Mouse (Mus musculus) midbrain, postnatal 0 days (tissue): Measurements from ENCODE around the gene Mafg. TPM values are rescaled to one million over a fixed set of nuclear protein-coding genes. Genes with fewer than 3 reads are reported as not detected.

Experiments used
- ATAC-seq: fragments of 200-750 bp; cut with Nextera tagmentation; 2 replicates; pipeline ENCODE4 v1.8.0; 2017; ENCODE audit warnings: moderate number of reproducible peaks, mild to moderate bottlenecking, moderate TSS enrichment, moderate library complexity; ENCODE audit not compliant: low FRiP score
- DNase-seq: peaks from one replicate; pipeline ENCODE4 v3.0.0-alpha.2; 2015; ENCODE audit warnings: low spot score
- H3K27ac ChIP-seq: fragments of 300-500 bp; sonication (generic); 2 replicates; pipeline ENCODE4 v1.5.1; 2014; ENCODE audit warnings: low read depth, mild to moderate bottlenecking, low read length, mixed read lengths
- H3K27me3 ChIP-seq: fragments of 300-500 bp; sonication (generic); 2 replicates; pipeline ENCODE4 v1.6.1; 2014; ENCODE audit warnings: low read length, control low read depth, mixed read lengths; ENCODE audit not compliant: insufficient read depth
- H3K36me3 ChIP-seq: fragments of 300-500 bp; sonication (generic); 2 replicates; pipeline ENCODE4 v1.6.1; 2014; ENCODE audit warnings: low read length, control low read depth, mixed read lengths; ENCODE audit not compliant: insufficient read depth
- H3K4me1 ChIP-seq: fragments of 300-500 bp; sonication (generic); 2 replicates; pipeline ENCODE4 v1.6.1; 2014; ENCODE audit warnings: mild to moderate bottlenecking, control low read depth, antibody characterized with exemption, low read length, mixed read lengths; ENCODE audit not compliant: insufficient read depth
- H3K4me2 ChIP-seq: fragments of 300-500 bp; sonication (generic); 2 replicates; pipeline ENCODE4 v1.6.1; 2014; ENCODE audit warnings: low read depth, mild to moderate bottlenecking, low read length, mixed read lengths; ENCODE audit not compliant: poor library complexity, severe bottlenecking
- H3K4me3 ChIP-seq: fragments of 300-500 bp; sonication (generic); 2 replicates; pipeline ENCODE4 v1.5.1; 2014; ENCODE audit warnings: low read depth, mild to moderate bottlenecking, low read length, moderate library complexity
- H3K9ac ChIP-seq: fragments of 300-500 bp; sonication (generic); replicated peaks from 2 replicates; pipeline ENCODE4 v1.6.1; 2014; ENCODE audit warnings: mild to moderate bottlenecking, low read length, moderate library complexity, mixed read lengths; ENCODE audit not compliant: poor library complexity, severe bottlenecking
- H3K9me3 ChIP-seq: fragments of 300-500 bp; sonication (generic); 2 replicates; pipeline ENCODE4 v1.6.1; 2016; ENCODE audit warnings: low read length, control low read depth
- CTCF ChIP-seq: IDR thresholded peaks from 2 replicates; pipeline ENCODE4 v1.5.1; 2016; ENCODE audit warnings: antibody characterized with exemption, mild to moderate bottlenecking
- WGBS: fragments of 180-500 bp; shearing (Covaris S2); extraction: QIAGEN DNeasy Blood & Tissue Kit; methylation state at CpG from one replicate; pipeline ENCODE4 v1.1.7; 2014; 5-methylcytosine and 5-hydroxymethylcytosine counted together
- polyA plus RNA-seq: library from polyadenylated mRNA; unstranded; fragments of >200 nt; fragmentation: Nextera tagmentation; extraction: Ambion mirVana; gene quantifications from 2 replicates; pipeline ENCODE4 v1.2.1, GENCODE M21; 2015
- total RNA-seq: library from RNA; depleted of rRNA; stranded (reverse); fragments of >200 nt; gene quantifications from 2 replicates; pipeline ENCODE4 v1.2.3, GENCODE M21; 2014

Mafg gene
- total and polyA plus RNA-seq, 2 experiments from 2014 or later = 41.7 to 42.1 TPM

DNA sequence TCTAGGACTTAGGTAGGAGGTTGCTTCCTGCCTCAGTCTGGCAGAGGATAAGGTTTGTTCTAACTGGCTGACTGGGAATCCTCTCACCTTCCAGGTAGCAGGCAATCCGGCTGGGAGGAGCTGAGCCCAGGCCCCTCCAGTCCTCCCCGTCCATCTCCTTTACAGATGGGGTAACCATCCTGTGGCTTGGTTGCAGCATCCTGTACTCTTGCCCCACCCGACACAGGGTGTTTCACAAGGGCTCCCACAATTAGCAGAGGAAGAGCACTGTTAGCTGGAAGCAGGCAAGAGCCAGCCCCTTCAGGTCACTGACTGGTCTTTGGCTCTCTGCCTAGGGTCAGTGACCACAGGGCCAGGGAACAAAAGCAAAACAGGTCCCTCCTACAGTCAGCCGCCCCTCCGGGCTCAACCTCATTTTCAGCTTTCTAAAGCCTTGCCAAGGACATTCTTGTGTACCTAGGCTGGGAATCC, 3.0 kb downstream of the Mafg start:
- ATAC-seq (no peak), DNase-seq (no peak)
- peaks cover 25% of the 10 kb centered on the region for H3K36me3 ChIP-seq
- no peaks in the 10 kb centered on the region for H3K9me3 ChIP-seq
- no peak overlapping the region for H3K4me2 ChIP-seq
- 37% methylated on average over 5 of the region's 5 CpGs for whole genome bisulfite sequencing
- H3K27ac ChIP-seq = no peak overlapping the region; the same call in 1 of the 2 replicates
- no peak for TF ChIP-seq CTCF
- no peaks in the 10 kb centered on the region for H3K27me3 ChIP-seq
- H3K9ac ChIP-seq = peak overlapping the region; percentile 39; the same call in 1 of the 2 replicates
- H3K4me3 ChIP-seq = no peak overlapping the region
- H3K4me1 ChIP-seq = peaks cover 5% of the 10 kb centered on the region

DNA sequence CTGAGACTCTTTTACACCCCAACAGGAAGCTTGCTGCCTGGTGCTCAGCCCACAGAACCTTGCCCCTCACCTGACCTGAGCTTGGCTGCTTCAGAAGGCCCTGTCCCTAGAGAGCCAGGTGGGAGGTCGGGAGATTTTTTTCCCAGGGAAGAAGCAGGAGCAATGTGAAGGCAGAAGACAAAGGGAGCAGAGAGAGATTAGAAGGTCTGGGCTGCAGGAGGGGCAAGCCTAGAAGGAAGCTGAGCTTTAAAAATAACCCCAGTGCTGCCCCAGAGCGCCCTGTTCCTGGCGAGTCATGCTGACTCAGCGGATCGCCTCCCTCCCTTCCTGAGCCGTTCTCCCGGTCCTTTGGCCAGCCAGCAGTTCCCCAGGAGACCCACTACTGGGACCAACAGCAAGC, 3.5 kb downstream of the Mafg start:
- ATAC-seq = no peak
- no peak overlapping the region for H3K9ac ChIP-seq
- H3K4me3 ChIP-seq = no peak overlapping the region
- no peaks in the 10 kb centered on the region for H3K27me3 ChIP-seq
- no peak overlapping the region for H3K27ac ChIP-seq
- WGBS = 32% methylated on average over 7 of the region's 7 CpGs
- TF ChIP-seq CTCF = no peak
- DNase-seq = no peak
- H3K9me3 ChIP-seq = no peaks in the 10 kb centered on the region
- H3K36me3 ChIP-seq = peaks cover 25% of the 10 kb centered on the region
- H3K4me2 ChIP-seq = no peak overlapping the region
- peaks cover 8% of the 10 kb centered on the region for H3K4me1 ChIP-seq

- TF ChIP-seq CTCF = no peak
- Histone ChIP-seq H3K9me3 (no peaks in the 10 kb centered on the region), H3K36me3 (peaks cover 25% of the 10 kb centered on the region), H3K4me1 (peaks cover 8% of the 10 kb centered on the region), H3K4me3 (no peak overlapping the region), H3K27me3 (no peaks in the 10 kb centered on the region), H3K4me2 (no peak overlapping the region), H3K9ac (no peak overlapping the region), H3K27ac (no peak overlapping the region)
- ATAC-seq (no peak), DNase-seq (no peak)
- WGBS = 76% methylated on average over 23 of the region's 23 CpGs
Measured at GRCm38 (mm10) chr11:120629341-120629730, 4.1 kb downstream of the Mafg start.

GRCm38 (mm10) chr11:120628601-120629340, 4.6 kb downstream of the Mafg start:
- Histone ChIP-seq H3K4me2 (no peak overlapping the region), H3K27ac (no peak overlapping the region), H3K36me3 (peaks cover 25% of the 10 kb centered on the region), H3K4me3 (no peak overlapping the region), H3K4me1 (peaks cover 8% of the 10 kb centered on the region), H3K27me3 (no peaks in the 10 kb centered on the region), H3K9me3 (no peaks in the 10 kb centered on the region), H3K9ac (no peak overlapping the region)
- ATAC-seq = no peak
- no peak for DNase-seq
- WGBS = 94% methylated on average over 23 of the region's 23 CpGs
- TF ChIP-seq CTCF = no peak

GRCm38 (mm10) chr11:120627468-120628300, 5.7 kb downstream of the Mafg start:
- Histone ChIP-seq H3K4me1 (peaks cover 8% of the 10 kb centered on the region), H3K27ac (no peak overlapping the region), H3K27me3 (no peaks in the 10 kb centered on the region), H3K4me3 (no peak overlapping the region), H3K9me3 (no peaks in the 10 kb centered on the region), H3K4me2 (no peak overlapping the region), H3K9ac (no peak overlapping the region), H3K36me3 (peaks cover 33% of the 10 kb centered on the region)
- no peak for TF ChIP-seq CTCF
- WGBS = 82% methylated on average over 22 of the region's 22 CpGs
- ATAC-seq (no peak), DNase-seq (no peak)
